ENCODE assay signal across 8 mouse cellular contexts in genomic region chr10:43579381-43580261, GRCm38 (mm10). TPM values are rescaled to one million over a fixed set of nuclear protein-coding genes. Genes with fewer than 3 reads are reported as not detected.
A peak's percentile ranks its signal among the peaks of the same experiment; 100 is the strongest.
DNase-seq lines count a peak whose midpoint lies in the region; ATAC-seq lines count a peak whose summit lies in the region.

No protein-coding gene starts in this region.

- peak; percentile 16 for ATAC-seq in embryonic facial prominence, embryonic 14.5 days (ENCODE audit: low read depth)
- peak; percentile 2 for ATAC-seq in limb, embryonic 12.5 days (ENCODE audit: insufficient number of reproducible peaks, insufficient read depth, low FRiP score, low TSS enrichment, low read depth)
- ATAC-seq in midbrain, embryonic 12.5 days (ENCODE audit: low FRiP score, low read depth) = peak; percentile 12
- no peak; the same call in 1 of the 2 replicates for ATAC-seq in stomach, embryonic 15.5 days (ENCODE audit: insufficient read depth, low FRiP score, low read depth)

- H3K4me3 ChIP-seq in embryonic facial prominence, embryonic 14.5 days (ENCODE audit: low read depth, low read length) = peak overlapping the region; percentile 58
- peak overlapping the region; percentile 85 for H3K4me3 ChIP-seq in limb, embryonic 12.5 days (replicated peaks)
- peak overlapping the region; percentile 78 for H3K4me3 ChIP-seq in midbrain, embryonic 12.5 days
- peak overlapping the region; percentile 69 for H3K4me3 ChIP-seq in stomach, embryonic 15.5 days (replicated peaks)

- no peaks in the 10 kb centered on the region for H3K27me3 ChIP-seq in embryonic facial prominence, embryonic 14.5 days (replicated peaks; ENCODE audit: control insufficient read depth, insufficient read depth, low read length)
- H3K27me3 ChIP-seq in limb, embryonic 12.5 days = no peaks in the 10 kb centered on the region
- peaks cover 19% of the 10 kb centered on the region for H3K27me3 ChIP-seq in midbrain, embryonic 12.5 days
- no peaks in the 10 kb centered on the region for H3K27me3 ChIP-seq in stomach, embryonic 15.5 days (replicated peaks)

- under 1% methylated on average over 41 of the region's 49 CpGs for WGBS in embryonic facial prominence, embryonic 14.5 days
- under 1% methylated on average over 49 of the region's 49 CpGs for WGBS in limb, embryonic 12.5 days
- under 1% methylated on average over 47 of the region's 49 CpGs for WGBS in midbrain, embryonic 12.5 days
- 0% methylated on average over 47 of the region's 49 CpGs for WGBS in stomach, embryonic 15.5 days

- H3K4me2 ChIP-seq in embryonic facial prominence, embryonic 14.5 days (ENCODE audit: low read depth, low read length) = peak overlapping the region; percentile 94
- H3K4me2 ChIP-seq in limb, embryonic 12.5 days = peak overlapping the region; percentile 74
- H3K4me2 ChIP-seq in midbrain, embryonic 12.5 days (replicated peaks) = peak overlapping the region; percentile 79
- H3K4me2 ChIP-seq in stomach, embryonic 15.5 days = peak overlapping the region; percentile 82

- no peaks in the 10 kb centered on the region for H3K9me3 ChIP-seq in embryonic facial prominence, embryonic 14.5 days (ENCODE audit: control insufficient read depth, low read length)
- 0 out of 2 replicates have a peak, but pooled peaks cover 8% of the 10 kb centered on the region for H3K9me3 ChIP-seq in limb, embryonic 12.5 days
- H3K9me3 ChIP-seq in midbrain, embryonic 12.5 days = no peaks in the 10 kb centered on the region
- no peaks in the 10 kb centered on the region for H3K9me3 ChIP-seq in stomach, embryonic 15.5 days

- peak overlapping the region; percentile 96 for H3K27ac ChIP-seq in embryonic facial prominence, embryonic 14.5 days (replicated peaks; ENCODE audit: low read depth, low read length)
- H3K27ac ChIP-seq in limb, embryonic 12.5 days = peak overlapping the region; percentile 100
- peak overlapping the region; percentile 97 for H3K27ac ChIP-seq in midbrain, embryonic 12.5 days (replicated peaks)
- H3K27ac ChIP-seq in stomach, embryonic 15.5 days = peak overlapping the region; percentile 95

- H3K4me1 ChIP-seq in embryonic facial prominence, embryonic 14.5 days (ENCODE audit: control insufficient read depth, insufficient read depth, low read length) = no peaks in the 10 kb centered on the region
- H3K4me1 ChIP-seq in limb, embryonic 12.5 days (replicated peaks) = peaks cover 17% of the 10 kb centered on the region
- peaks cover 16% of the 10 kb centered on the region for H3K4me1 ChIP-seq in midbrain, embryonic 12.5 days
- peaks cover 14% of the 10 kb centered on the region for H3K4me1 ChIP-seq in stomach, embryonic 15.5 days

- peak overlapping the region; percentile 79 for H3K9ac ChIP-seq in embryonic facial prominence, embryonic 14.5 days (ENCODE audit: low read depth, low read length)
- peak overlapping the region; percentile 97 for H3K9ac ChIP-seq in limb, embryonic 12.5 days (replicated peaks)
- H3K9ac ChIP-seq in midbrain, embryonic 12.5 days (replicated peaks) = peak overlapping the region; percentile 93
- H3K9ac ChIP-seq in stomach, embryonic 15.5 days = peak overlapping the region; percentile 85

- H3K36me3 ChIP-seq in embryonic facial prominence, embryonic 14.5 days (ENCODE audit: control insufficient read depth, insufficient read depth, low read length) = peaks cover 23% of the 10 kb centered on the region; the same call in 1 of the 2 replicates
- H3K36me3 ChIP-seq in limb, embryonic 12.5 days = peaks cover 34% of the 10 kb centered on the region
- peaks cover 30% of the 10 kb centered on the region for H3K36me3 ChIP-seq in midbrain, embryonic 12.5 days
- H3K36me3 ChIP-seq in stomach, embryonic 15.5 days = peaks cover 2% of the 10 kb centered on the region; the same call in 1 of the 2 replicates

- intact Hi-C loops in heart, postnatal 14 days (cut with DNase I) = loop anchor here (5.0 kb wide), 1 partner anchor 493 kb away; no protein-coding TSS in a partner anchor

- DNase-seq in urinary bladder, adult 18-20 months (ENCODE audit: low spot score in 2 of 2) = peak; percentile 36 to 49
- DNase-seq in urinary bladder, postnatal 10 days (ENCODE audit: low spot score) = no peak
- DNase-seq in embryonic facial prominence, embryonic 14.5 days (ENCODE audit: low spot score) = peak; percentile 76
- DNase-seq in heart, postnatal 14 days = peak; percentile 18 to 46
- no peak for DNase-seq in right cerebral cortex, postnatal 36 days (ENCODE audit: low spot score in 2 of 2)

RNA-seq across cellular contexts. Expression of gene Cd24a, which starts 1.5 kb away (rescaled TPM):
- 194 and 214 TPM in 2 replicates for polyA plus RNA-seq in embryonic facial prominence, embryonic 14.5 days (2014; fragmentation: Nextera tagmentation; extraction: Ambion mirVana)
- 10 to 100 TPM; 21.8 to 24.1 TPM for total RNA-seq in heart, postnatal 14 days (2021)
- 612 and 635 TPM in 2 replicates for polyA plus RNA-seq in limb, embryonic 12.5 days (2016; fragmentation: Nextera tagmentation; extraction: Ambion mirVana)
- 545 and 575 TPM in 2 replicates for polyA plus RNA-seq in midbrain, embryonic 12.5 days (2016; fragmentation: Nextera tagmentation; extraction: Ambion mirVana)
- polyA plus RNA-seq in stomach, embryonic 15.5 days (2015; fragmentation: Nextera tagmentation; extraction: Ambion mirVana) = 294 and 352 TPM in 2 replicates

RNA-seq across cellular contexts. Expression of gene 1700021F05Rik, which starts 38.8 kb away (rescaled TPM):
- polyA plus RNA-seq in embryonic facial prominence, embryonic 14.5 days (2014; fragmentation: Nextera tagmentation; extraction: Ambion mirVana) = 56.1 and 57.1 TPM in 2 replicates
- 10 to 100 TPM; 97.0 to 98.4 TPM for total RNA-seq in heart, postnatal 14 days (2021)
- 55.6 and 64.2 TPM in 2 replicates for polyA plus RNA-seq in limb, embryonic 12.5 days (2016; fragmentation: Nextera tagmentation; extraction: Ambion mirVana)
- polyA plus RNA-seq in midbrain, embryonic 12.5 days (2016; fragmentation: Nextera tagmentation; extraction: Ambion mirVana) = 59.1 and 62.8 TPM in 2 replicates
- 64.6 and 66.9 TPM in 2 replicates for polyA plus RNA-seq in stomach, embryonic 15.5 days (2015; fragmentation: Nextera tagmentation; extraction: Ambion mirVana)

RNA-seq across cellular contexts. Expression of gene Gm9803, which starts 55.7 kb away (rescaled TPM):
- 13.2 and 20.4 TPM in 2 replicates for polyA plus RNA-seq in embryonic facial prominence, embryonic 14.5 days (2014; fragmentation: Nextera tagmentation; extraction: Ambion mirVana)
- total RNA-seq in heart, postnatal 14 days (2021) = 10 to 100 TPM in 1 of 2 experiments, 1 to 10 TPM in 1; 8.9 to 13.0 TPM
- polyA plus RNA-seq in limb, embryonic 12.5 days (2016; fragmentation: Nextera tagmentation; extraction: Ambion mirVana) = 12.8 and 14.1 TPM in 2 replicates
- polyA plus RNA-seq in midbrain, embryonic 12.5 days (2016; fragmentation: Nextera tagmentation; extraction: Ambion mirVana) = 11.5 and 15.8 TPM in 2 replicates
- 9.6 and 36.0 TPM in 2 replicates for polyA plus RNA-seq in stomach, embryonic 15.5 days (2015; fragmentation: Nextera tagmentation; extraction: Ambion mirVana)

Comparison
In these comparisons a context has a peak if more than half of its experiments do, and no peak if none do; other contexts are left out.
1. DNase-seq: peak in urinary bladder, adult 18-20 months (2 of 2), embryonic facial prominence, embryonic 14.5 days (single experiment) and heart, postnatal 14 days (2 of 2); none in urinary bladder, postnatal 10 days (single experiment) and right cerebral cortex, postnatal 36 days (0 of 2).
2. Peak in every context shown above with its lines, with median percentiles within 50 percentile points of each other: H3K27ac ChIP-seq, H3K4me2 ChIP-seq, H3K4me3 ChIP-seq and H3K9ac ChIP-seq.